Mouse (Mus musculus) midbrain, embryonic 15.5 days (tissue): Measurements from ENCODE around the gene Gpr162. TPM values are rescaled to one million over a fixed set of nuclear protein-coding genes. Genes with fewer than 3 reads are reported as not detected.

Experiments used
- ATAC-seq: fragments of 200-750 bp; cut with Nextera tagmentation; replicated peaks from 2 replicates; pipeline ENCODE4 v1.8.0; 2017; ENCODE audit warnings: moderate TSS enrichment
- H3K27ac ChIP-seq: fragments of 300-500 bp; sonication (generic); 2 replicates; pipeline ENCODE4 v1.5.1; 2015; ENCODE audit warnings: mild to moderate bottlenecking, inconsistent platforms
- H3K27me3 ChIP-seq: fragments of 300-500 bp; sonication (generic); replicated peaks from 2 replicates; pipeline ENCODE4 v1.6.1; 2015; ENCODE audit warnings: inconsistent platforms
- H3K36me3 ChIP-seq: fragments of 300-500 bp; sonication (generic); replicated peaks from 2 replicates; pipeline ENCODE4 v1.6.1; 2015; ENCODE audit warnings: inconsistent platforms
- H3K4me1 ChIP-seq: fragments of 300-500 bp; sonication (generic); 2 replicates; pipeline ENCODE4 v1.6.1; 2015; ENCODE audit warnings: inconsistent platforms
- H3K4me2 ChIP-seq: fragments of 300-500 bp; sonication (generic); 2 replicates; pipeline ENCODE4 v1.6.1; 2015; ENCODE audit warnings: inconsistent platforms, mild to moderate bottlenecking, moderate library complexity
- H3K4me3 ChIP-seq: fragments of 300-500 bp; sonication (generic); 2 replicates; pipeline ENCODE4 v1.5.1; 2015; ENCODE audit warnings: mild to moderate bottlenecking, inconsistent platforms
- H3K9ac ChIP-seq: fragments of 300-500 bp; sonication (generic); 2 replicates; pipeline ENCODE4 v1.6.1; 2015; ENCODE audit warnings: mild to moderate bottlenecking, inconsistent platforms
- H3K9me3 ChIP-seq: fragments of 300-500 bp; sonication (generic); 2 replicates; pipeline ENCODE4 v1.6.1; 2016; ENCODE audit warnings: inconsistent platforms
- WGBS: fragments of 180-500 bp; shearing (Covaris S2); methylation state at CpG from one replicate; pipeline ENCODE4 v1.1.7; 2015; ENCODE audit warnings: mixed read lengths; 5-methylcytosine and 5-hydroxymethylcytosine counted together
- polyA plus RNA-seq: library from polyadenylated mRNA; unstranded; fragments of >200 nt; fragmentation: Nextera tagmentation; extraction: Ambion mirVana; gene quantifications from 2 replicates; pipeline ENCODE4 v1.2.1, GENCODE M21; 2015

Gpr162 gene
- polyA plus RNA-seq, 1 experiment from 2014 or later = 42.0 TPM

- ATAC-seq = peak; percentile 92
These were observed 33.7 kb downstream of the Gpr162 start for GRCm38 (mm10) chr6:124829799-124830700.

GRCm38 (mm10) chr6:124828868-124829798, 34.6 kb downstream of the Gpr162 start, which contains the start of the genes Usp5 and Cdca3:
Usp5 (minus strand) TSS chr6:124829484.
Cdca3 (plus strand) TSS chr6:124829547.
- Histone ChIP-seq H3K4me2 (peak within 1 kb of the TSS; percentile 69), H3K4me1 (peaks cover 20% of the 10 kb centered on the region), H3K4me3 (peak within 1 kb of the TSS; percentile 56), H3K9me3 (no peaks in the 10 kb centered on the region), H3K36me3 (peaks cover 21% of the 10 kb centered on the region), H3K27ac (peak within 1 kb of the TSS; percentile 90), H3K27me3 (no peaks in the 10 kb centered on the region), H3K9ac (peak within 1 kb of the TSS; percentile 62)
- under 1% methylated on average over 55 of the region's 55 CpGs for WGBS
- peak; percentile 95 for ATAC-seq

More at GRCm38 (mm10) chr6:124829799-124830700, 33.7 kb downstream of the Gpr162 start:
- H3K9ac ChIP-seq = peak overlapping the region; percentile 59
- peak overlapping the region; percentile 69 for H3K4me2 ChIP-seq
- H3K9me3 ChIP-seq = no peaks in the 10 kb centered on the region
- peak overlapping the region; percentile 90 for H3K27ac ChIP-seq
- peaks cover 12% of the 10 kb centered on the region for H3K36me3 ChIP-seq
- no peaks in the 10 kb centered on the region for H3K27me3 ChIP-seq
- WGBS = under 1% methylated on average over 38 of the region's 38 CpGs
- peak overlapping the region; percentile 56 for H3K4me3 ChIP-seq
- H3K4me1 ChIP-seq = peaks cover 20% of the 10 kb centered on the region

GRCm38 (mm10) chr6:124828101-124828592, 35.6 kb downstream of the Gpr162 start:
- Histone ChIP-seq H3K4me2 (peak overlapping the region; percentile 69), H3K9me3 (no peaks in the 10 kb centered on the region), H3K9ac (peak overlapping the region; percentile 49), H3K27ac (peak overlapping the region; percentile 90), H3K27me3 (no peaks in the 10 kb centered on the region), H3K4me3 (peak overlapping the region; percentile 56), H3K4me1 (peaks cover 20% of the 10 kb centered on the region), H3K36me3 (peaks cover 31% of the 10 kb centered on the region)
- no peak for ATAC-seq
- 19% methylated on average over 10 of the region's 10 CpGs for WGBS

GRCm38 (mm10) chr6:124822049-124822448, 41.7 kb downstream of the Gpr162 start:
- no peaks in the 10 kb centered on the region for H3K9me3 ChIP-seq
- H3K4me3 ChIP-seq = no peak overlapping the region
- peaks cover 89% of the 10 kb centered on the region for H3K36me3 ChIP-seq
- H3K27me3 ChIP-seq = no peaks in the 10 kb centered on the region
- H3K4me1 ChIP-seq = no peaks in the 10 kb centered on the region
- H3K27ac ChIP-seq = no peak overlapping the region
- no peak overlapping the region for H3K4me2 ChIP-seq
- 98% methylated on average over 4 of the region's 4 CpGs for WGBS
- no peak overlapping the region for H3K9ac ChIP-seq
- no peak for ATAC-seq

GRCm38 (mm10) chr6:124820891-124821290, 42.9 kb downstream of the Gpr162 start:
- no peaks in the 10 kb centered on the region for H3K4me1 ChIP-seq
- no peak for ATAC-seq
- H3K36me3 ChIP-seq = peaks cover 86% of the 10 kb centered on the region
- no peak overlapping the region for H3K27ac ChIP-seq
- no peak overlapping the region for H3K4me3 ChIP-seq
- H3K9me3 ChIP-seq = no peaks in the 10 kb centered on the region
- WGBS = 97% methylated on average over 5 of the region's 5 CpGs
- H3K27me3 ChIP-seq = no peaks in the 10 kb centered on the region
- H3K4me2 ChIP-seq = no peak overlapping the region
- no peak overlapping the region for H3K9ac ChIP-seq

GRCm38 (mm10) chr6:124817971-124818370, 45.8 kb downstream of the Gpr162 start:
- Histone ChIP-seq H3K36me3 (peaks cover 57% of the 10 kb centered on the region), H3K4me2 (no peak overlapping the region), H3K27ac (no peak overlapping the region), H3K4me3 (no peak overlapping the region), H3K9ac (no peak overlapping the region), H3K27me3 (no peaks in the 10 kb centered on the region), H3K4me1 (peaks cover 8% of the 10 kb centered on the region), H3K9me3 (no peaks in the 10 kb centered on the region)
- WGBS = 92% methylated on average over 8 of the region's 8 CpGs
- ATAC-seq = no peak

- H3K27ac ChIP-seq = no peak overlapping the region
- peaks cover 12% of the 10 kb centered on the region for H3K4me1 ChIP-seq
- 93% methylated on average over 8 of the region's 8 CpGs for WGBS
- H3K4me3 ChIP-seq = no peak overlapping the region
- no peak for ATAC-seq
- H3K9me3 ChIP-seq = no peaks in the 10 kb centered on the region
- H3K27me3 ChIP-seq = no peaks in the 10 kb centered on the region
- H3K4me2 ChIP-seq = no peak overlapping the region
- peaks cover 53% of the 10 kb centered on the region for H3K36me3 ChIP-seq
- H3K9ac ChIP-seq = no peak overlapping the region
These were observed 46.2 kb downstream of the Gpr162 start for GRCm38 (mm10) chr6:124817563-124817962.

- Histone ChIP-seq H3K27me3 (no peaks in the 10 kb centered on the region), H3K4me1 (peaks cover 17% of the 10 kb centered on the region), H3K27ac (no peak overlapping the region), H3K9me3 (no peaks in the 10 kb centered on the region), H3K36me3 (peaks cover 49% of the 10 kb centered on the region), H3K4me3 (no peak overlapping the region), H3K4me2 (no peak overlapping the region), H3K9ac (no peak overlapping the region)
- no peak for ATAC-seq
- 96% methylated on average over 11 of the region's 11 CpGs for WGBS
These were observed 46.7 kb downstream of the Gpr162 start for GRCm38 (mm10) chr6:124817125-124817524.

- H3K9ac ChIP-seq = no peak overlapping the region
- no peaks in the 10 kb centered on the region for H3K27me3 ChIP-seq
- H3K27ac ChIP-seq = no peak overlapping the region
- H3K4me3 ChIP-seq = no peak overlapping the region
- H3K9me3 ChIP-seq = no peaks in the 10 kb centered on the region
- no peak overlapping the region for H3K4me2 ChIP-seq
- ATAC-seq = no peak
- peaks cover 48% of the 10 kb centered on the region for H3K36me3 ChIP-seq
- WGBS = 91% methylated on average over 4 of the region's 4 CpGs
- H3K4me1 ChIP-seq = peaks cover 22% of the 10 kb centered on the region
These were observed 47.2 kb downstream of the Gpr162 start for GRCm38 (mm10) chr6:124816611-124817010.

GRCm38 (mm10) chr6:124814858-124815774, 48.7 kb downstream of the Gpr162 start:
- H3K9me3 ChIP-seq = no peaks in the 10 kb centered on the region
- H3K36me3 ChIP-seq = peaks cover 35% of the 10 kb centered on the region
- WGBS = 68% methylated on average over 9 of the region's 9 CpGs
- H3K27ac ChIP-seq = no peak overlapping the region
- no peak overlapping the region for H3K4me3 ChIP-seq
- no peak for ATAC-seq
- no peaks in the 10 kb centered on the region for H3K27me3 ChIP-seq
- no peak overlapping the region for H3K4me2 ChIP-seq
- peaks cover 25% of the 10 kb centered on the region for H3K4me1 ChIP-seq
- no peak overlapping the region for H3K9ac ChIP-seq

- ATAC-seq = peak; percentile 56
- 37% methylated on average over 8 of the region's 8 CpGs for WGBS
- Histone ChIP-seq H3K27me3 (no peaks in the 10 kb centered on the region), H3K9me3 (no peaks in the 10 kb centered on the region), H3K36me3 (peaks cover 28% of the 10 kb centered on the region; the same call in 1 of the 2 replicates), H3K9ac (peak overlapping the region; percentile 63), H3K4me1 (peaks cover 30% of the 10 kb centered on the region), H3K27ac (peak overlapping the region; percentile 84), H3K4me2 (peak overlapping the region; percentile 87), H3K4me3 (peak overlapping the region; percentile 59)
These were observed 49.3 kb downstream of the Gpr162 start for GRCm38 (mm10) chr6:124814448-124814847.
